Mouse (Mus musculus) MEL (cell line): ENCODE results near the gene Sat2. TPM values are rescaled to one million over a fixed set of nuclear protein-coding genes. Genes with fewer than 3 reads are reported as not detected.
A peak's percentile ranks its signal among the peaks of the same experiment; 100 is the strongest.

Experiments
- DNase-seq: peaks from one replicate; pipeline ENCODE4 v3.0.0; 2011; ENCODE audit warnings: low read depth, low spot score
- H3K27ac ChIP-seq: 2 replicates; pipeline ENCODE4 v1.5.1; 2012; ENCODE audit warnings: low read depth, mild to moderate bottlenecking, control low read depth, low read length, moderate library complexity; ENCODE audit not compliant: control insufficient read depth
- H3K27me3 ChIP-seq, 2 experiments: fragments of 150-350 bp in 1 of 2; sonication (generic) in 1 of 2; 2 replicates each; pipeline ENCODE4 v1.6.1; 2012; ENCODE audit warnings: low read length in 2 of 2, mild to moderate bottlenecking in 2 of 2, improper control_type of control experiment in 1 of 2, moderate library complexity in 1 of 2; ENCODE audit not compliant: insufficient read depth in 2 of 2, control insufficient read depth in 1 of 2
- H3K36me3 ChIP-seq, 2 experiments: 2 replicates each; pipeline ENCODE4 v1.6.1; 2012 to 2014; ENCODE audit warnings: low read length in 2 of 2, improper control_type of control experiment in 1 of 2, inconsistent platforms in 1 of 2, mild to moderate bottlenecking in 1 of 2; ENCODE audit not compliant: insufficient read depth in 2 of 2, control insufficient read depth in 1 of 2
- H3K4me1 ChIP-seq, 2 experiments: fragments of 150-350 bp in 1 of 2; sonication (generic) in 1 of 2; 2 replicates each; pipeline ENCODE4 v1.6.1; 2012; ENCODE audit warnings: low read length in 2 of 2, improper control_type of control experiment in 1 of 2, mild to moderate bottlenecking in 1 of 2; ENCODE audit not compliant: insufficient read depth in 2 of 2, control insufficient read depth in 1 of 2
- H3K4me3 ChIP-seq, 2 experiments: fragments of 150-350 bp in 1 of 2; sonication (generic) in 1 of 2; 2 replicates each; pipeline ENCODE4 v1.5.1; 2012; ENCODE audit warnings: low read depth in 2 of 2, low read length in 2 of 2, mild to moderate bottlenecking in 2 of 2, moderate library complexity in 2 of 2, control low read depth in 1 of 2, improper control_type of control experiment in 1 of 2; ENCODE audit not compliant: control insufficient read depth in 1 of 2, insufficient read depth in 1 of 2
- H3K79me2 ChIP-seq: 2 replicates; pipeline ENCODE4 v1.6.1; 2012; ENCODE audit warnings: mild to moderate bottlenecking, low read length, moderate library complexity; ENCODE audit not compliant: control insufficient read depth, poor library complexity, insufficient read depth
- H3K9ac ChIP-seq: 2 replicates; pipeline ENCODE4 v1.6.1; 2012; ENCODE audit warnings: low read depth, mild to moderate bottlenecking, control low read depth, low read length, moderate library complexity; ENCODE audit not compliant: control insufficient read depth, poor library complexity, severe bottlenecking
- H3K9me3 ChIP-seq: fragments of 150-350 bp; sonication (generic); replicated peaks from 2 replicates; pipeline ENCODE4 v1.6.1; 2012; ENCODE audit warnings: mild to moderate bottlenecking, low read length, improper control_type of control experiment, moderate library complexity; ENCODE audit not compliant: insufficient read depth
- E2F4 ChIP-seq: IDR thresholded peaks from 2 replicates; pipeline ENCODE4 v1.6.1; 2011; ENCODE audit warnings: low read depth, low read length, improper control_type of control experiment, borderline replicate concordance
- ELF1 ChIP-seq: IDR thresholded peaks from 2 replicates; pipeline ENCODE4 v1.6.1; 2014; ENCODE audit warnings: low read depth, mild to moderate bottlenecking, inconsistent platforms, low read length, improper control_type of control experiment, moderate library complexity
- HCFC1 ChIP-seq: IDR thresholded peaks from 2 replicates; pipeline ENCODE4 v1.6.1; 2012; ENCODE audit warnings: low read depth, mild to moderate bottlenecking, inconsistent platforms, low read length, improper control_type of control experiment, moderate library complexity
- KAT2A ChIP-seq: conservative IDR thresholded peaks from 2 replicates; pipeline ENCODE4 v1.6.1; 2012; ENCODE audit warnings: low read depth, low read length, improper control_type of control experiment, inconsistent platforms
- MAFK ChIP-seq: IDR thresholded peaks from 2 replicates; pipeline ENCODE4 v1.6.1; 2011; ENCODE audit warnings: low read depth, mild to moderate bottlenecking, low read length, improper control_type of control experiment, borderline replicate concordance
- MAZ ChIP-seq: IDR thresholded peaks from 2 replicates; pipeline ENCODE4 v1.6.1; 2012; ENCODE audit warnings: low read depth, mild to moderate bottlenecking, inconsistent platforms, low read length, improper control_type of control experiment
- MEF2A ChIP-seq: IDR thresholded peaks from 2 replicates; pipeline ENCODE4 v1.6.1; 2014; ENCODE audit warnings: low read depth, mild to moderate bottlenecking, inconsistent platforms, low read length, improper control_type of control experiment; ENCODE audit not compliant: poor library complexity, insufficient replicate concordance, severe bottlenecking; ENCODE audit errors: extremely low read depth
- MXI1 ChIP-seq: IDR thresholded peaks from 2 replicates; pipeline ENCODE4 v1.6.1; 2011; ENCODE audit warnings: mild to moderate bottlenecking, low read depth, low read length, improper control_type of control experiment
- MYB ChIP-seq: IDR thresholded peaks from 2 replicates; pipeline ENCODE4 v1.6.1; 2011; ENCODE audit warnings: mild to moderate bottlenecking, low read depth, low read length, improper control_type of control experiment
- NELFE ChIP-seq: IDR thresholded peaks from 2 replicates; pipeline ENCODE4 v1.6.1; 2011; ENCODE audit warnings: low read depth, low read length, improper control_type of control experiment
- POLR2AphosphoS2 ChIP-seq: IDR thresholded peaks from 2 replicates; pipeline ENCODE4 v1.6.1; 2011; ENCODE audit warnings: low read length, improper control_type of control experiment
- RAD21 ChIP-seq: IDR thresholded peaks from 2 replicates; pipeline ENCODE4 v1.6.1; 2011; ENCODE audit warnings: mild to moderate bottlenecking, low read depth, low read length, improper control_type of control experiment
- RCOR1 ChIP-seq: IDR thresholded peaks from 2 replicates; pipeline ENCODE4 v1.6.1; 2012; ENCODE audit warnings: low read depth, mild to moderate bottlenecking, inconsistent platforms, low read length, improper control_type of control experiment
- SIN3A ChIP-seq: IDR thresholded peaks from 2 replicates; pipeline ENCODE4 v1.6.1; 2012; ENCODE audit warnings: low read length, improper control_type of control experiment, inconsistent platforms
- SMC3 ChIP-seq: IDR thresholded peaks from 2 replicates; pipeline ENCODE4 v1.6.1; 2011; ENCODE audit warnings: low read depth, low read length, improper control_type of control experiment
- TAL1 ChIP-seq: IDR thresholded peaks from 2 replicates; pipeline ENCODE4 v1.6.1; 2012; ENCODE audit warnings: mild to moderate bottlenecking, inconsistent platforms, low read length, moderate library complexity, mixed read lengths
- TCF12 ChIP-seq: IDR thresholded peaks from 2 replicates; pipeline ENCODE4 v1.6.1; 2014; ENCODE audit warnings: low read depth, mild to moderate bottlenecking, inconsistent platforms, low read length, improper control_type of control experiment, moderate library complexity
- USF1 ChIP-seq: IDR thresholded peaks from 2 replicates; pipeline ENCODE4 v1.6.1; 2014; ENCODE audit warnings: low read depth, mild to moderate bottlenecking, inconsistent platforms, low read length, improper control_type of control experiment, moderate library complexity
- ZC3H11A ChIP-seq: IDR thresholded peaks from 2 replicates; pipeline ENCODE4 v1.6.1; 2012; ENCODE audit warnings: low read depth, mild to moderate bottlenecking, inconsistent platforms, low read length, improper control_type of control experiment
- ZKSCAN1 ChIP-seq: IDR thresholded peaks from 2 replicates; pipeline ENCODE4 v1.6.1; 2012; ENCODE audit warnings: low read depth, mild to moderate bottlenecking, inconsistent platforms, low read length, improper control_type of control experiment, moderate library complexity
- ZNF384 ChIP-seq: IDR thresholded peaks from 2 replicates; pipeline ENCODE4 v1.6.1; 2012; ENCODE audit warnings: low read depth, mild to moderate bottlenecking, inconsistent platforms, low read length, improper control_type of control experiment
- polyA plus RNA-seq, 2 experiments: library from polyadenylated mRNA; stranded (reverse) in 1 of 2; unstranded in 1 of 2; fragments of >175 nt in 1 of 2; fragments of >200 nt in 1 of 2; gene quantifications; 2 replicates each; pipeline versions ENCODE4 v1.2.1 to v1.2.4; 2012; ENCODE audit warnings: low replicate concordance in 2 of 2, low read depth in 1 of 2; ENCODE audit not compliant: insufficient read length in 2 of 2, insufficient read depth in 1 of 2, missing spikeins in 1 of 2
- total RNA-seq: library from RNA; depleted of rRNA; stranded (reverse); fragments of 300-350 nt; gene quantifications from 2 replicates; pipeline ENCODE4 v1.2.3, GENCODE M21; 2012

Sat2 gene
- total and polyA plus RNA-seq, 3 experiments = not detected

GRCm38 (mm10) chr11:69576307-69576706 is 45.5 kb upstream of the Sat2 start:
- Histone ChIP-seq H3K4me1 (peaks cover 0 to 11% of the 10 kb centered on the region in 2 experiments; a peak in 2 of 4 replicates), H3K9ac (no peak overlapping the region), H3K79me2 (peaks cover 48% of the 10 kb centered on the region), H3K36me3 (peaks cover 2 to 6% of the 10 kb centered on the region in 2 experiments; a peak in 3 of 4 replicates), H3K27me3 (no peaks in the 10 kb centered on the region), H3K27ac (no peak overlapping the region), H3K9me3 (no peaks in the 10 kb centered on the region), H3K4me3 (no peak overlapping the region)
- no peak for DNase-seq
- TF ChIP-seq POLR2AphosphoS2 = no peak
- no peak for TF ChIP-seq E2F4
- TF ChIP-seq HCFC1 = no peak
- no peak for TF ChIP-seq MXI1
- no peak for TF ChIP-seq ZC3H11A
- no peak for TF ChIP-seq SMC3
- TF ChIP-seq ELF1 = no peak
- TF ChIP-seq RAD21 = no peak
- no peak for TF ChIP-seq KAT2A
- TF ChIP-seq MAZ = no peak
- no peak for TF ChIP-seq RCOR1
- no peak for TF ChIP-seq ZNF384
- TF ChIP-seq NELFE = no peak
- no peak for TF ChIP-seq SIN3A
- no peak for TF ChIP-seq TAL1
- no peak for TF ChIP-seq TCF12
- TF ChIP-seq MAFK = no peak
- TF ChIP-seq ZKSCAN1 = no peak
- no peak for TF ChIP-seq MEF2A
- TF ChIP-seq MYB = no peak

DNA sequence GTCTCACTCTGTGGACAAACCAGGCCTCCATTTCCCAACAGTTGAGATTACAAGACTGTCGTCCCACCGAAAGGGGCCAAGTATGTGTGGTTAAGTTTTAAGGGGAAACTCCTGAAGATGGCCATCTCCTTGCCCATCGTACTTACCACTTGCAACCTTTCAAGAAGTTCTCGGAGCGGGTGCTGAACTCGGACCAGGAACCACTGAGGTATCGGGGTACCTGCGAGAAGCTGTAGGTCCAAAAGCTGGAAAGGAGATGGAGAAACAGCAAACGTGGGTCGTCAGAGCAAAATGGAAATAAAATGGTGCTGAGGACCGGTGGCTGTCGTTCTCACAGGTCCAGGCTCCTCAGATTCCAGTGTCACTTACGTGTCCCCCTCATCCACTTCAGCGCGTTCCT is 43.5 kb upstream of the Sat2 start:
- peaks cover 0 to 23% of the 10 kb centered on the region in 2 experiments; a peak in 2 of 4 replicates for H3K4me1 ChIP-seq
- H3K27ac ChIP-seq = no peak overlapping the region
- no peaks in the 10 kb centered on the region for H3K27me3 ChIP-seq
- peaks cover 0 to 17% of the 10 kb centered on the region in 2 experiments; a peak in 2 of 4 replicates for H3K36me3 ChIP-seq
- H3K9ac ChIP-seq = peak overlapping the region; percentile 77
- no peaks in the 10 kb centered on the region for H3K9me3 ChIP-seq
- peaks cover 63% of the 10 kb centered on the region for H3K79me2 ChIP-seq
- no peak for TF ChIP-seq USF1
- peak; percentile 12; the same call in 1 of the 2 replicates for TF ChIP-seq ELF1
- H3K4me3 ChIP-seq = peak overlapping the region; percentile 49 to 77
- DNase-seq = peak; percentile 60
